Mouse (Mus musculus) kidney, embryonic 16.5 days (tissue): ENCODE data around the gene Uroc1. TPM values are rescaled to one million over a fixed set of nuclear protein-coding genes. Genes with fewer than 3 reads are reported as not detected.

Experiments
- ATAC-seq: fragments of 200-750 bp; cut with Nextera tagmentation; 2 replicates; pipeline ENCODE4 v1.8.0; 2017; ENCODE audit warnings: moderate TSS enrichment; ENCODE audit not compliant: low FRiP score, low TSS enrichment
- H3K27ac ChIP-seq: fragments of 300-500 bp; sonication (generic); 2 replicates; pipeline ENCODE4 v1.5.1; 2014; ENCODE audit warnings: low read length
- H3K27me3 ChIP-seq: fragments of 300-500 bp; sonication (generic); 2 replicates; pipeline ENCODE4 v1.6.1; 2014; ENCODE audit warnings: low read length, control low read depth, mixed read lengths; ENCODE audit not compliant: insufficient read depth
- H3K36me3 ChIP-seq: fragments of 300-500 bp; sonication (generic); 2 replicates; pipeline ENCODE4 v1.6.1; 2014; ENCODE audit warnings: low read length, control low read depth, mixed read lengths; ENCODE audit not compliant: insufficient read depth
- H3K4me1 ChIP-seq: fragments of 300-500 bp; sonication (generic); 2 replicates; pipeline ENCODE4 v1.6.1; 2014; ENCODE audit warnings: low read length, control low read depth, mixed read lengths; ENCODE audit not compliant: insufficient read depth
- H3K4me2 ChIP-seq: fragments of 300-500 bp; sonication (generic); replicated peaks from 2 replicates; pipeline ENCODE4 v1.6.1; 2014; ENCODE audit warnings: low read depth, low read length
- H3K4me3 ChIP-seq: fragments of 300-500 bp; sonication (generic); 2 replicates; pipeline ENCODE4 v1.5.1; 2014; ENCODE audit warnings: mild to moderate bottlenecking, low read length
- H3K9ac ChIP-seq: fragments of 300-500 bp; sonication (generic); replicated peaks from 2 replicates; pipeline ENCODE4 v1.6.1; 2014; ENCODE audit warnings: low read length
- H3K9me3 ChIP-seq: fragments of 300-500 bp; sonication (generic); 2 replicates; pipeline ENCODE4 v1.6.1; 2016; ENCODE audit warnings: low read length, control low read depth
- WGBS: fragments of 180-500 bp; shearing (Covaris S2); extraction: QIAGEN DNeasy Blood & Tissue Kit; methylation state at CpG from one replicate; pipeline ENCODE4 v1.1.7; 2014; 5-methylcytosine and 5-hydroxymethylcytosine counted together
- polyA plus RNA-seq: library from polyadenylated mRNA; unstranded; fragments of >200 nt; fragmentation: Nextera tagmentation; extraction: Ambion mirVana; gene quantifications from 2 replicates; pipeline ENCODE4 v1.2.1, GENCODE M21; 2015

Gene Uroc1
- polyA plus RNA-seq, 1 experiment from 2014 or later, result 0.15 TPM

DNA sequence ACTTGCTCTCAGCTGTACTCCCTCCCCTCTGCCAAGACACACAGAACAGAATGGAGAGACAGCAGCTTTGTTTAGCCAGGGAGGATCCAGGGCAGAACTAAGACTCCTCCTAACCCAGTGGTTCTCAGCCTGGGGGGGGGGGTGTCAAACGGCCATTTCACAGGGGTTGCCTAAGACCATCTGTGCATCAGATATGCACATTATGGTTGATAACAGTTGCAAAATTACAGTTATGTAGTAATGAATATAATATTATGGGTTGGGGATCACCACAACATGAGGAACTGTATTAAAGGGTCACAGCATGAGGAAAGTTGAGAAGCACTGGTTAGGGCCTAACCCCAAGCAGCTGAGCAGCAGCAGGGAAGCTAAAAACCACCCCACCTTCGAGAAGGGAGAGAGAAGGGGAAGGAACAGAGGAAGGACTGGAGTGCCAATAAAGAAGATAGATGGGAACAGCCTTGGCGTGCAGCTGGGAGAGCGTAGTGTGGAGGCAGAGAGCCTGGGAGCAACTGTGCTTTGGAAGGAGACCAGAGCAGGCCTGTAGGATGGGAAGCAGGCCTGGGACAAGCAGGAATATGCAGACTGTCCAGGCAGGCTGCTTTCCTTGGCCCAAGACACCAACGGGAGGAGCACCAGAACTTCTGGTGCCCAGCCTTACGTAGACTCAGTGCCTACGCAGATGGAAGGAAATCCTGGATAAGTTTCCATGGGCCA lies 13.5 kb upstream of the Uroc1 start:
- no peak overlapping the region for H3K4me2 ChIP-seq
- H3K9me3 ChIP-seq, result no peaks in the 10 kb centered on the region
- no peak overlapping the region for H3K4me3 ChIP-seq
- peak overlapping the region; percentile 65; the same call in 1 of the 2 replicates for H3K27ac ChIP-seq
- WGBS, result 67% methylated on average over 7 of the region's 7 CpGs
- H3K9ac ChIP-seq, result no peak overlapping the region
- H3K27me3 ChIP-seq, result no peaks in the 10 kb centered on the region
- H3K4me1 ChIP-seq, result peaks cover 17% of the 10 kb centered on the region
- no peaks in the 10 kb centered on the region for H3K36me3 ChIP-seq
- ATAC-seq, result no peak

- H3K4me3 ChIP-seq, result no peak overlapping the region
- H3K4me2 ChIP-seq, result no peak overlapping the region
- peak overlapping the region; percentile 65 for H3K27ac ChIP-seq
- 65% methylated on average over 5 of the region's 5 CpGs for WGBS
- no peaks in the 10 kb centered on the region for H3K27me3 ChIP-seq
- H3K9ac ChIP-seq, result no peak overlapping the region
- peak; percentile 77 for ATAC-seq
- peaks cover 20% of the 10 kb centered on the region for H3K4me1 ChIP-seq
- H3K9me3 ChIP-seq, result no peaks in the 10 kb centered on the region
- H3K36me3 ChIP-seq, result no peaks in the 10 kb centered on the region
These were observed 12.7 kb upstream of the Uroc1 start for GRCm38 (mm10) chr6:90320429-90320828.

- H3K4me2 ChIP-seq, result no peak overlapping the region
- no peak for ATAC-seq
- no peak overlapping the region for H3K27ac ChIP-seq
- peaks cover 20% of the 10 kb centered on the region for H3K4me1 ChIP-seq
- no peaks in the 10 kb centered on the region for H3K9me3 ChIP-seq
- H3K36me3 ChIP-seq, result no peaks in the 10 kb centered on the region
- H3K9ac ChIP-seq, result no peak overlapping the region
- H3K27me3 ChIP-seq, result no peaks in the 10 kb centered on the region; the same call in 1 of the 2 replicates
- 46% methylated on average over 4 of the region's 4 CpGs for WGBS
- no peak overlapping the region for H3K4me3 ChIP-seq
These were observed 11.3 kb upstream of the Uroc1 start for GRCm38 (mm10) chr6:90321811-90322210.

DNA sequence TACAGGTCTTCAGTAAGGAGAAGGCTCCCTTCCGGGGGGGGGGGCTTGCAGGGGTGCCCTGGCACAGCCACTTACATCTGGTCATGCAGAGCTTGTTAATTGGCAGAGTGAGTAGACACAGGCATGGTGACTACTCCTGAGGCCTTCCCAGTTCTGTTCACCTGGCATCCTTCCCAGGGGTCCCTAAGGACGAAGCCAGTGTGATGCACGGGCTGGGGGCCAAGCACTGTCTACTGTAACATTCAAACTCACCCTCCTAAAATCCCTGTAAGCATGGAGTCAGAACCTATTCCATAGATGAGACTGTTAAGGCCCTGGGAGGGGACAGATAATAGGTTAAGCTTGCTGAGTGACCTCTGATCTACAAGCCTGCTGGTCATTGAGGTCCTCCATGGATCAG lies 9.1 kb upstream of the Uroc1 start:
- 77% methylated on average over 3 of the region's 3 CpGs for WGBS
- no peak overlapping the region for H3K27ac ChIP-seq

DNA sequence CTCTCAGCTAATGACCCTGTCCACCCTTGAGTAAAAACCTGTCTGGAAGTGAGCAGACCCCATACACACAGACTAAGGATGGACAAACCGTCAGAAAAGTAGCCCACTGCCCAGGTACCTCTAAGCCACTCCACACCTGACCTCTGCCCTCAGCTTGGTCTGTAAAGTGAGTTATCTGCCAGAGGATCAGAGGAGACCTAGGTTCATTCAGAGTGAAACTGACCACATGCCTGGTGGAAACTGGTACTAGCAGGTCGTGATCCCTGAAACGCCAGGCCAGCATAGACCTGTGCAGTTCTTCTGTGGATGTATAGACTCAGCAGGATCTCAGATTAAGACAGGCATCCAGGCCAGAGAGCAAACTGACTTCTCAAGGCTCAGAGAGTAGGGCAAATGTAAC lies 8.6 kb upstream of the Uroc1 start:
- Histone ChIP-seq H3K4me3 (peak overlapping the region; percentile 30; the same call in 1 of the 2 replicates), H3K4me2 (peak overlapping the region; percentile 54), H3K27me3 (no peaks in the 10 kb centered on the region; the same call in 1 of the 2 replicates), H3K36me3 (no peaks in the 10 kb centered on the region), H3K9me3 (no peaks in the 10 kb centered on the region), H3K4me1 (peaks cover 20% of the 10 kb centered on the region), H3K9ac (no peak overlapping the region), H3K27ac (no peak overlapping the region)
- ATAC-seq, result no peak
- WGBS, result 56% methylated on average over 3 of the region's 3 CpGs

More for the DNA sequence above, 9.1 kb upstream of the Uroc1 start:
- Histone ChIP-seq H3K36me3 (no peaks in the 10 kb centered on the region), H3K4me2 (no peak overlapping the region), H3K4me3 (no peak overlapping the region), H3K9ac (no peak overlapping the region), H3K27me3 (no peaks in the 10 kb centered on the region; the same call in 1 of the 2 replicates), H3K9me3 (no peaks in the 10 kb centered on the region), H3K4me1 (peaks cover 20% of the 10 kb centered on the region)
- no peak for ATAC-seq

DNA sequence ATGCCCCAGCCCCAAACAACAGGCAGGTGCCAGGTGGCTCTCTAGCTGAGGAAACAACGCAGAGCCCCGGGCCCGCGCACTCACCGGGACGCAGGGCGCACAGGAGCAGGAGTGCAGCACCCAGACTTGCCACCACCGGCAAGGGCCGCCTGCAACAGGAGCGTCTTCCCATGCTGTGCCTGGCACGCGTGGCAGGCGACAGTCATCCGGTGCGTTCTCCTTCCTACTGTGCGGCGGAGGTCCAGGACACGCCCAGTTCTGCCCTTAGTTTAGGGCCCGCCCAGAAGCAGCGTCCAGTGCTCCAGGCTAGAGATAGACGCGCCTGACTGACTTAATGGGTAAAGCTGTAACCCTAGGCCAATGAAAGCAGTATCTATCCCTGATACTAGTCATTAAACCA lies 8.1 kb upstream of the Uroc1 start, which contains the start of gene Chst13:
TSS of gene Chst13 (minus strand) at position 195 of the 400 bp plus-strand sequence.
- peak; percentile 56; the same call in 1 of the 2 replicates for ATAC-seq
- Histone ChIP-seq H3K27me3 (no peaks in the 10 kb centered on the region; the same call in 1 of the 2 replicates), H3K4me3 (peak within 1 kb of the TSS; percentile 30), H3K4me2 (peak within 1 kb of the TSS; percentile 54), H3K27ac (no peak within 1 kb of the TSS), H3K36me3 (no peaks in the 10 kb centered on the region), H3K9ac (no peak within 1 kb of the TSS), H3K4me1 (peaks cover 16% of the 10 kb centered on the region), H3K9me3 (no peaks in the 10 kb centered on the region)
- WGBS, result 6% methylated on average over 22 of the region's 22 CpGs

DNA sequence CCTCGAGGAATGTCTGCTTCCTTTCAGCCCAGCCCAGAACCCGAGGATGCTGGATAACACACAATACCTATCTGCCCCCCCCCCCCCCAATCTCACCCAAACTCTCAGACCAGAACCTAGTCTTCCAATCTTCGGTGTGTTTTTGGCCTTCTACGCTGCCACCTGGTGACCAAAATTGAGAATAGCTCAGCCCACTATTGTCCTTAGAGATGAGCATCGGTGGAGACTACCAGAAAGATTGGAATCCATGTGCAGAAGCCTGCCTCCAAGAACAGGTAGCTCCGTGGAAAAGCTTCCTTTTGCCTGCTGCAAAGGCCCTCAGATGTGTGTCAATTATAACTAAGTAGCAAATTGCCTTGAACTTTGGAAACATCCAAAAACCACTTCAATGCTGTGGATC lies 5.4 kb upstream of the Uroc1 start:
- Histone ChIP-seq H3K4me3 (no peak overlapping the region), H3K36me3 (no peaks in the 10 kb centered on the region), H3K27me3 (no peaks in the 10 kb centered on the region; the same call in 1 of the 2 replicates), H3K9me3 (no peaks in the 10 kb centered on the region), H3K27ac (no peak overlapping the region), H3K9ac (no peak overlapping the region), H3K4me1 (peaks cover 4% of the 10 kb centered on the region; the same call in 1 of the 2 replicates), H3K4me2 (no peak overlapping the region)
- 20% methylated on average over 6 of the region's 6 CpGs for WGBS
- no peak for ATAC-seq

DNA sequence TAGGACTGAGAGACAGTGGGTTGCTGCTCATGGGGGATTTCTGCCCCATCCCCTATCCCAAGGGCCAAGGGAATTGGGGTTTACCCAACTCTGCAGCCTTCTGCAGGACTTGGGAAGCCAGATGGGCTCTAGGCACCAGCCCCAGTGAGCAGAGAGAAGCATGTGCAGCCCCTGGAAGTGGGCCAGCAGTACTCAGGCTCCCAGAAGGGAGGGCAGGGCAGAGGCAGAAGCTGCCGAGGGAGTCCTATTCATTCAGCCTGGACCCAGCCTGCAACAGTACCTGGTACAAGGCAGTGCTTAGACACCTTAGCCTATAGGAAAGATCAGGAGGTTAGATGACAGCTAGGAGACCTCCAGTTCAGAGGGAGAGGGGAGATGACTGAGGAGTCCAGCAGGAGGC lies 3.1 kb upstream of the Uroc1 start:
- Histone ChIP-seq H3K9me3 (no peaks in the 10 kb centered on the region), H3K4me1 (peaks cover 3% of the 10 kb centered on the region; the same call in 1 of the 2 replicates), H3K4me3 (no peak overlapping the region), H3K36me3 (no peaks in the 10 kb centered on the region), H3K4me2 (no peak overlapping the region), H3K27me3 (no peaks in the 10 kb centered on the region; the same call in 1 of the 2 replicates), H3K9ac (no peak overlapping the region), H3K27ac (no peak overlapping the region)
- ATAC-seq, result no peak
- 21% methylated on average over 1 of the region's 1 CpGs for WGBS

DNA sequence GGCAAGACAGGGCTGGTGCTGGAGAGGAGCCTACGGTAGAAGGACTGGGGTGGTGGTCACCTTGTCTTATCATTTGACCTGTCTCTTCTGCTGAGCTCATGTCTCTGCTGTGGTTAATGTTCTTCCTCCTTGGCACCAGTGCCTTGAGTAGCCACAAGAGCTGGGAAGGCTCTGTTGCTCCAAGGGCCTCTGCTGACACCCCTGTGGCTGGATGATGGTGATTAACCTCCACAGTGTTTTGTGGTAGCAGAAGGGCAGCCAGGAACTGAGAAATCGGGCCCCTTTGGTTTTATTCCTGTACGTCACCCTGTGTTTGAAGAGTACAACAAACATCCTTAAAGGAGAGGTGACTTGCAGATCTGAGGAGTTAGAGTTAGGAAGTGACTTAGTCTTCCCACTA lies 1.2 kb downstream of the Uroc1 start:
- 82% methylated on average over 3 of the region's 3 CpGs for WGBS
- no peak for ATAC-seq
- Histone ChIP-seq H3K4me2 (no peak overlapping the region), H3K9ac (no peak overlapping the region), H3K4me1 (no peaks in the 10 kb centered on the region), H3K9me3 (no peaks in the 10 kb centered on the region), H3K36me3 (no peaks in the 10 kb centered on the region), H3K27me3 (no peaks in the 10 kb centered on the region), H3K27ac (no peak overlapping the region), H3K4me3 (no peak overlapping the region)

GRCm38 (mm10) chr6:90342343-90342742 lies 9.3 kb downstream of the Uroc1 start:
- no peaks in the 10 kb centered on the region for H3K36me3 ChIP-seq
- WGBS, result 48% methylated on average over 2 of the region's 2 CpGs

More at GRCm38 (mm10) chr6:90342343-90342742, 9.3 kb downstream of the Uroc1 start:
- Histone ChIP-seq H3K4me1 (no peaks in the 10 kb centered on the region; the same call in 1 of the 2 replicates), H3K4me2 (no peak overlapping the region), H3K4me3 (no peak overlapping the region), H3K27ac (no peak overlapping the region), H3K9me3 (no peaks in the 10 kb centered on the region), H3K27me3 (no peaks in the 10 kb centered on the region), H3K9ac (no peak overlapping the region)
- ATAC-seq, result no peak
